Mouse (Mus musculus) ovary, adult 18-20 months (tissue): ENCODE results near the gene Wfdc16.
"Not testable (repeated sequence)": the region's sequence is repeated elsewhere in the genome, so short reads cannot be mapped to it uniquely, and the experiment has no call there.

ENCODE experiments used
- DNase-seq: peaks from one replicate; pipeline ENCODE4 v3.0.0; 2022; ENCODE audit warnings: low spot score, mixed read lengths

Gene Wfdc16

DNA sequence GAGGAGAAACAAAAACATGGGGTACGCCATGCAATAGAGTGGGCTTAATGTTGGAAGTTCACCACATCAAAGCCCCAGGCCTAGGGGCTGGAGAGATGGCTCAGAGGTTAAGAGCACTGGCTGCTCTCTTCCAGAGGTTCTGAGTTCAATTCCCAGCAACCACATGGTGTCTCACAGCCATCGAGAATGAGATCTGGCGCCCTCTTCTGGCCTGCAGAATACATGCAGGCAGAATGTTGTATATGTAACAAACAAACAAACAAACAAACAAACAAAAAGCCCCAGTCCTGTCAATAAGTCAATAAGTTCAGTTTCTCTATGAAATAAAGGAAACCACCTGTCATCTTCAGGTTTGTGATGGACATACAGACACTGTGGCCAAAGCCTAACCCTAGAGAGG lies 38.4 kb downstream of the Wfdc16 start:
- DNase-seq: no peak

DNA sequence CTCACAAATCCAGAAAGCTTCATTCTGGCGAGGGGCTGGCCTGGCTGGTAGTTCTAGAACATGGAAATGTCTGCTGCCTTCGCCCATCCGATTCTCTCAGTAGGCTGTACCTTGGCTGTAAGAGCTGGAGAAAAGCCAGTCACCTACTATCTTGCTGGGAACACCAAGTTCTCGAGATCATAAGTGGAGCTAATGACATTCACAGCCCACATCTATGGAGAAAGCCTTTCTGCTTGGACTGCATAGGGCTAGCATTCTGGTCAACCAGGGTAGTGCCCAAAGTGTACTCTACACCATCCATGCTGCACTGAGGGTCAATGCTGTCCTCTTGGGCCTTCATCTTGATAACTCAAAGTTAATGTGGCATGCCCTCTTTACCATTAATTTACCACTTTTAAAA lies 45.1 kb downstream of the Wfdc16 start, which contains the start of gene Eppin:
Eppin (minus strand) TSS at position 101 of the 400 bp plus-strand sequence.
- no peak for DNase-seq

DNA sequence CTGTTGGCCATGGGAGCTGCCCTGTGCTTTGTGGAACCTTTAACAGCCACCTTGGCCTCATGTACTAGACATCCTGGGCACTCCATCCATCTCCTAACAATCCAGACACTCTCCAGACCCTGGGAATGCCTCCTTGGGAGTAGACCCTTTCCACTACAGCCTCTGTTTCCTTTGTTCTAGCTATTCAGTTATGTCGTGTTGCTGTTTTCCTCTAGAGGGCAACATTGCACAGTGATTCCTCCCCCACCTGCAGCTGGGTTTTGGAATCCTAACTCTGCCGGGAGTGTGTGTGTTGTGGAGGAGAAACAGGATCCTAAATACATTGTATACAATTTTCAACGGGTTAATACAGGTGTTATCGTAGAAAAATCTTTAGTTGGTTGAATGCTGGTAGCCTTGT lies 46.6 kb downstream of the Wfdc16 start:
- DNase-seq: no peak

DNA sequence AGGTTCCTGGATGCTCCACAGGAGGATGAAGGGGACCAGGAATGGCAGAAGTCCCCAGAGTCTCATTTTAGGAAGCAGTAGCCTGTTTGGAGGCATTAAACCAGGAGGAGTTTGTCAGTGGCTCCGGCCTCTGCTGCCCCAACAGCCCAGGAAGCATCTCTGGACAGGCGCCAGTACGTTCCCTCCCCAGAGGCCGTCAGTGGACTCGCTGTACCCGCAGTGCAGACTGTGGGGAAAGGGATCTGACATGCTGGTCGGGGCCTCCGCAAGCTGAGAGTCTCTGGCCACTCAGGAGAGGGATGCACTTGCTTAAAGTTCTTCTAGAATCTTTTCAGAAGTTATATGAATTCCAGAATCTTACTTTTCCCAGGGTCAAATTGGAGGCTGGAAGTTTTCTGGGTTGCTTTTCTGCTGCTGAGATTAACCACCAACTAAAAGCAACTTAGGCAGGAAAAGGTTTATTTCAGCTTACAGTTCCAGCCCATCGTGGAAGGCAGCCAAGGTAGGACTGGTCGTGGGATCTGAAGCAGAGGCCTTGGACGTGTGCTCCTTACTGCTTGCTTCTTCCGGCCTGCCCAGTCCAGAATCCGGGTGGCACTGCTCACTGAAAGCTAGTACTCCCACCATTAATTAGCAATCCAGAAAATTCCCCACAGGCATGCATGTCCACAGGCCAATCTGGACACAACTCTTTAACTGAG lies 53.4 kb downstream of the Wfdc16 start, which contains the start of gene Wfdc6a:
Wfdc6a (minus strand) TSS at position 423 of the 701 bp plus-strand sequence.
- DNase-seq: not testable (repeated sequence)
